Mouse (Mus musculus): Measurements from ENCODE around the gene Gprc5c. TPM values are rescaled to one million over a fixed set of nuclear protein-coding genes. Genes with fewer than 3 reads are reported as not detected.

Gprc5c gene
- polyA plus RNA-seq, 1 experiment from 2014 or later = 46.3 TPM

DNA sequence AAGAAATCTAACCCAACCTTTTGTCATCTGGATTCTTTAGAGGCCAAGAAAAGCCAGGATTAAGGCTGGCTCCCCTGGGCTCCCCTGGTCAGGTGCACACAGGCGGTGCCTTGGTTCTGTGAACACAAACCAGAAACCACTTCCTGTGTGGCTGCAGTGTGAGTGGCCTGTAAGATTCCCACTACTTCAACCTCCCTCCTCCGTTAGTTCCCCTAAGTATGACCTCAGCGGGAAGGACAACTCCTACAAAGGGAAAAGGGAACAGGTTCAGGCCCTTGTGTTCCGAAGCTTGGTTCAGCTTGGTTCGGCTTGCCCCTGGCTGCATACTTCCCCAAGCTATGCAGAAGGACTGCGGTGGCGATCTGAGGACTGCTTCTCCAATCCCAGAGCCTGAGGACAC, 32.8 kb upstream of the Gprc5c start:
- H3K27me3 ChIP-seq (ENCODE audit: insufficient read depth, poor library complexity, severe bottlenecking) = no peaks in the 10 kb centered on the region
- no peak for DNase-seq (ENCODE audit: low spot score)
- H3K4me3 ChIP-seq = no peak overlapping the region
- H3K9me3 ChIP-seq = no peaks in the 10 kb centered on the region
- WGBS = 89% methylated on average over 7 of the region's 7 CpGs
- peak overlapping the region; percentile 13; the same call in 1 of the 2 replicates for H3K27ac ChIP-seq
- H3K36me3 ChIP-seq = no peaks in the 10 kb centered on the region
- peaks cover 38% of the 10 kb centered on the region for H3K4me1 ChIP-seq

DNA sequence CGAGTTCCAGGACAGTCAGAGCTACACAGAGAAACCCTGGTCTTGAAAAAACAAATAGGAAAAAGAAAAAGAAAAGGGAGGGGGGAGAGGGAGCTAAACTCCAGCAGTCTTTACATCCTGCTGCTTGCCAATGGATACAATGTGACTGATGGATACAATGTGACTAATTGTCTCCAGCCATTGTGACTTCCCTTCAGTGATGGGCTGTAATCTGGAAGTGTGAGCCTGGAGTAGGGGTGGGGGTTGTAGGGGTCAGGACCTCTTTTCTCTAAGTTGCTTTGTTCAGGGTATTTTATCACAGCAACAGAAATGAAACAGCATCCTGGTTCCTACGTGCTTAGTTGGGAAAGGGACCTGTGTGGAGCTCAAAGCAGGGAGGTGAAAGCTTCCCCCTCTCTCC, 31.8 kb upstream of the Gprc5c start:
- no peak for DNase-seq (ENCODE audit: low spot score)
- no peak overlapping the region for H3K4me3 ChIP-seq
- no peaks in the 10 kb centered on the region for H3K36me3 ChIP-seq
- no peaks in the 10 kb centered on the region for H3K9me3 ChIP-seq
- peaks cover 3% of the 10 kb centered on the region; the same call in 1 of the 2 replicates for H3K27me3 ChIP-seq (ENCODE audit: insufficient read depth, poor library complexity, severe bottlenecking)
- 50% methylated on average over 2 of the region's 2 CpGs for WGBS
- H3K27ac ChIP-seq = peak overlapping the region; percentile 71; the same call in 1 of the 2 replicates
- H3K4me1 ChIP-seq = peaks cover 48% of the 10 kb centered on the region

- WGBS = 37% methylated on average over 3 of the region's 3 CpGs
- no peak for DNase-seq (ENCODE audit: low spot score)
- no peak overlapping the region for H3K4me3 ChIP-seq
- peaks cover 37% of the 10 kb centered on the region for H3K4me1 ChIP-seq
- no peaks in the 10 kb centered on the region for H3K9me3 ChIP-seq
- H3K36me3 ChIP-seq = no peaks in the 10 kb centered on the region
- H3K27me3 ChIP-seq (ENCODE audit: insufficient read depth, poor library complexity, severe bottlenecking) = peaks cover 5% of the 10 kb centered on the region; the same call in 1 of the 2 replicates
- H3K27ac ChIP-seq = no peak overlapping the region
Measured at GRCm38 (mm10) chr11:114820444-114820843, 30.5 kb upstream of the Gprc5c start.

DNA sequence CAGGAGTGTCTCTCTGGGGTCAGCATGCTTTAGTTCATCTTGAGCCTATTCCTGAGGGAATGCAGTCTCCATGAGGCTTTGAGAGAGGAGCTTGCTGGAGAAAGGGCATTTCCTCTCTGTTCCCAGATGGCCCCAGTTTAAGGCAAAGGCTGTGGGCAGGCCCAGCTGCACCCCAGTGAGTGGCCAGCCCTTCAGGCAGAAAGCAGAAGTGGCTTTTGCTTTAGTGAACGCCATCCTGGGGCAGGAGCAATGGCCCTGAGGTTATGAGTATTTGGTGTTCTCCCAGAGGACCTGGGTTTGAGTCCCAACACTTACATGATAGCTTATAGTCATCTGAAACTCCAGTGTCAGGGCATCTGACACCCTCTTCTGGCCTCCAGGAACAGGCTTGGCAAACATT, 29.6 kb upstream of the Gprc5c start:
- H3K27ac ChIP-seq = 0 out of 2 replicates have a peak overlapping the region, but pooled peaks have one; percentile 44
- peaks cover 5% of the 10 kb centered on the region; the same call in 1 of the 2 replicates for H3K27me3 ChIP-seq (ENCODE audit: insufficient read depth, poor library complexity, severe bottlenecking)
- WGBS = 71% methylated on average over 1 of the region's 1 CpGs
- H3K4me3 ChIP-seq = no peak overlapping the region
- H3K9me3 ChIP-seq = no peaks in the 10 kb centered on the region
- H3K36me3 ChIP-seq = no peaks in the 10 kb centered on the region
- no peak for DNase-seq (ENCODE audit: low spot score)
- peaks cover 33% of the 10 kb centered on the region for H3K4me1 ChIP-seq

GRCm38 (mm10) chr11:114822727-114823126, 28.2 kb upstream of the Gprc5c start:
- H3K27me3 ChIP-seq (ENCODE audit: insufficient read depth, poor library complexity, severe bottlenecking) = peaks cover 5% of the 10 kb centered on the region; the same call in 1 of the 2 replicates
- H3K9me3 ChIP-seq = no peaks in the 10 kb centered on the region
- no peak overlapping the region for H3K4me3 ChIP-seq
- H3K36me3 ChIP-seq = no peaks in the 10 kb centered on the region
- WGBS = 58% methylated on average over 12 of the region's 12 CpGs
- peak overlapping the region; percentile 71 for H3K27ac ChIP-seq
- no peak for DNase-seq (ENCODE audit: low spot score)
- H3K4me1 ChIP-seq = peaks cover 41% of the 10 kb centered on the region

DNA sequence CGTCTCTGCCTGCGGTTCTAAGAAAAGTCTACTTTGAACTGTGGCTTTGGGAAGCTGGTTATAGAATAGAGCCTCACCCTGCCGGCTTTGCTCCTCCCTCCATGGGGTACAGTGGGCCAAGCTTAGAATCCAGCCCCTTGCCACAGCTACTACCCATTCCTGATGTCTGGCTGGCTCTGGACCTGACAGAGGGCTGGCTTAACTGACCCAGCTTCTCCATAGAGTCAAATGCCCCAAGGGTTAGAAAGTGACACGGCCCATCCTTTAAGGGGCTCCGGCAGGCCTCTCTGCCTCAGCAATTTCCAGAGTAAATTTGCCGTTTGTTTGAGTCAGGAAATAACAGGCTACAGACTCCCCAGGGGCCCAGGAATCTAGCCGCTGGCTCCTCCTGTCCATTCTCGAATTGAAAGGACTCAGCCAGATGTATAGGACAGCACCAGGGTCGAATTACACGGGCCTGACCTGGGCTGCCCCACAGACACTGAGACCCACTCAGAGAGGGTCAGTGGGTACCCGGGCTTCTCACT, 27.7 kb upstream of the Gprc5c start:
- H3K4me1 ChIP-seq = peaks cover 41% of the 10 kb centered on the region

DNA sequence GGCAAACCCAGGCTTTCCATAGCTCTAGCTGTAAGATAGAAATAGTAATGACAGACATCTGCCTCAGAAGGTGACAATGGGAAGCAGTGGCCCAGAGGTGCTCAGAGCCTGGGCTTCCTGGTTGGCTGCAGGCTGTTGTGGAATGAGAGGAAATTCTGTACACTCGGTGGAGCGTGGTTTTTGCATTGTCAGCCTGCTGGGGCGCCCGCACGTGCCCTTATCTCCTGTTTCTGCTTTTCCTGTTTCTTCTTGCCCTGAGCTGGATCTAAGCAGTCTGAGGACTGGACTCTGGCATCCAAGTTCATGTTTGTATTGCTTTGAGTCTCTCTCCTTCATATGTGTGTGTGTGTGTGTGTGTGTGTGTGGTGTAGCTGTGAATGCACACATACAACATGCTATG, 24.3 kb upstream of the Gprc5c start:
- H3K4me1 ChIP-seq = peaks cover 51% of the 10 kb centered on the region
- H3K9me3 ChIP-seq = no peaks in the 10 kb centered on the region
- no peak overlapping the region for H3K4me3 ChIP-seq
- H3K36me3 ChIP-seq = no peaks in the 10 kb centered on the region
- H3K27ac ChIP-seq = peak overlapping the region; percentile 82
- H3K27me3 ChIP-seq (ENCODE audit: insufficient read depth, poor library complexity, severe bottlenecking) = peaks cover 5% of the 10 kb centered on the region; the same call in 1 of the 2 replicates
- 25% methylated on average over 5 of the region's 5 CpGs for WGBS
- no peak for DNase-seq (ENCODE audit: low spot score)

More for the DNA sequence above, 27.7 kb upstream of the Gprc5c start:
- Histone ChIP-seq H3K36me3 (no peaks in the 10 kb centered on the region), H3K9me3 (no peaks in the 10 kb centered on the region), H3K27ac (peak overlapping the region; percentile 71), H3K27me3 (ENCODE audit: insufficient read depth, poor library complexity, severe bottlenecking) (peaks cover 5% of the 10 kb centered on the region; the same call in 1 of the 2 replicates), H3K4me3 (no peak overlapping the region)
- WGBS = 7% methylated on average over 11 of the region's 11 CpGs
- DNase-seq (ENCODE audit: low spot score) = no peak

GRCm38 (mm10) chr11:114829499-114830432, 21.2 kb upstream of the Gprc5c start:
- H3K9me3 ChIP-seq = no peaks in the 10 kb centered on the region
- peak overlapping the region; percentile 62 for H3K4me3 ChIP-seq
- H3K36me3 ChIP-seq = no peaks in the 10 kb centered on the region
- whole genome bisulfite sequencing = 5% methylated on average over 24 of the region's 24 CpGs
- H3K4me1 ChIP-seq = peaks cover 55% of the 10 kb centered on the region
- H3K27me3 ChIP-seq (ENCODE audit: insufficient read depth, poor library complexity, severe bottlenecking) = no peaks in the 10 kb centered on the region
- peak; percentile 92 for DNase-seq (ENCODE audit: low spot score)
- peak overlapping the region; percentile 98 for H3K27ac ChIP-seq

DNA sequence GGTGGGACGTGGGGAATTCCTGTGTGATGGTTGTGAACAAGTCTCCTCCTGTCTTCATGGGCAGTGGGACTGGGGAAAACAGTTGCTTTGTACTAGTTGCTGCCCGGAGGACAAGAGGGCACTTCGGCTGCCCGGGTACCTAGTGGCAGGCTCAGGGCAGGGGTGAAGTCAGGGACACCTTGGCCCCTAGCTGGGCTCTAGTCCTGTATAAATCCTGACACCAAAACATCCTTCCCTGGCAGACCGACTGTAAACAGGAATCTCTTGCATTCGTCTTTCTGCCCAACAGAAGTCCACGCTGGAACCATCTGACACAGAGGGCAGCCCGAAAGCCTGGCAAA, 20.5 kb upstream of the Gprc5c start:
- DNase-seq (ENCODE audit: low spot score) = no peak
- peak overlapping the region; percentile 62 for H3K4me3 ChIP-seq
- WGBS = 10% methylated on average over 8 of the region's 8 CpGs
- H3K27ac ChIP-seq = peak overlapping the region; percentile 98
- H3K4me1 ChIP-seq = peaks cover 55% of the 10 kb centered on the region
- H3K27me3 ChIP-seq (ENCODE audit: insufficient read depth, poor library complexity, severe bottlenecking) = no peaks in the 10 kb centered on the region
- no peaks in the 10 kb centered on the region for H3K9me3 ChIP-seq
- no peaks in the 10 kb centered on the region for H3K36me3 ChIP-seq

GRCm38 (mm10) chr11:114833166-114833565, 17.8 kb upstream of the Gprc5c start:
- 39% methylated on average over 5 of the region's 5 CpGs for WGBS
- no peaks in the 10 kb centered on the region for H3K36me3 ChIP-seq
- H3K4me1 ChIP-seq = peaks cover 61% of the 10 kb centered on the region
- DNase-seq (ENCODE audit: low spot score) = no peak
- H3K27ac ChIP-seq = peak overlapping the region; percentile 39; the same call in 1 of the 2 replicates
- no peaks in the 10 kb centered on the region for H3K9me3 ChIP-seq
- no peaks in the 10 kb centered on the region for H3K27me3 ChIP-seq (ENCODE audit: insufficient read depth, poor library complexity, severe bottlenecking)
- H3K4me3 ChIP-seq = no peak overlapping the region

GRCm38 (mm10) chr11:114843818-114844463, 7.0 kb upstream of the Gprc5c start:
- H3K4me3 ChIP-seq = peak overlapping the region; percentile 20; the same call in 1 of the 2 replicates
- peak overlapping the region; percentile 88 for H3K27ac ChIP-seq
- WGBS = 8% methylated on average over 8 of the region's 8 CpGs
- H3K36me3 ChIP-seq = 0 out of 2 replicates have a peak, but pooled peaks cover 2% of the 10 kb centered on the region
- DNase-seq (ENCODE audit: low spot score) = peak; percentile 89
- H3K9me3 ChIP-seq = 0 out of 2 replicates have a peak, but pooled peaks cover 4% of the 10 kb centered on the region
- no peaks in the 10 kb centered on the region; the same call in 1 of the 2 replicates for H3K27me3 ChIP-seq (ENCODE audit: insufficient read depth, poor library complexity, severe bottlenecking)
- peaks cover 33% of the 10 kb centered on the region for H3K4me1 ChIP-seq

DNA sequence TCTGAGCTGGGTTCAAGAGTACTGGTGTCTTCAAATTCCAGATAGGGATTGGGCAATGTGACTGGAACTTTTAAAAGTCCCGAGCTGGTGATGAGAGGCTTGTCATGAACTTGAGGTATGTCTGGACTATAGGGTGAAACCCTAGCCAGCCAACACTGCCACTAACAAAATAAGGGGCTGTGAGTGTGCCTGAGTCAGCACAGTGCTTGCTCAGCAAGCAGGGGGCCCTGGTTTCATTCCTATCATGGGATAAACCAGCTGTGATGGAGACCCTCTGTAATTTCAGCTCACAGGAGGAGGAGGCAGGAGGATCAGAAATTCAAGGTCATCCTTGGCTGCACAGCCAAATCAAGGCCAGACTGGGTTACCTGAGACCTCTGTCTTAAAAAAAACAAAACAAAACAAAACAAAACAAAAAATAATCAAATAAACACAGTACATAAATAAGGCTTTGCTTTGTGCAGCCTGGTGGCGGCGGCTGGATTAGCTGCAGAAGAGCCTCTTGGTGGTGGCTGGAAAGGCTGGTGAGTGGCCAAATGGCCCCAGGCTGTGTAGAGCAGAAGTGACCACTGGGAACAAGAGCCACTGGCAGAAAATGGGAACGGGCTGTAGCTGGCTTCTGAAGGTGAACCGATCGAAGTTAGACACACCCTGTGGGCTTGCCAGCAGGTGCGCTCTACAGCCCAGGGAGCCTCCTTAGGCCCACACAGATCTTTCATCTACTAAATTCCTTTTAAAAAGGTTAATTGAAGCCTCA, 6.3 kb upstream of the Gprc5c start:
- peaks cover 4% of the 10 kb centered on the region; the same call in 1 of the 2 replicates for H3K27me3 ChIP-seq (ENCODE audit: insufficient read depth, poor library complexity, severe bottlenecking)
- H3K4me1 ChIP-seq = peaks cover 38% of the 10 kb centered on the region
- 70% methylated on average over 7 of the region's 7 CpGs for whole genome bisulfite sequencing
- 0 out of 2 replicates have a peak, but pooled peaks cover 2% of the 10 kb centered on the region for H3K36me3 ChIP-seq
- 0 out of 2 replicates have a peak, but pooled peaks cover 4% of the 10 kb centered on the region for H3K9me3 ChIP-seq
- no peak for DNase-seq (ENCODE audit: low spot score)
- H3K27ac ChIP-seq = peak overlapping the region; percentile 88
- H3K4me3 ChIP-seq = peak overlapping the region; percentile 20; the same call in 1 of the 2 replicates
